Mouse (Mus musculus): ENCODE measurements around the gene Bbs10. TPM values are rescaled to one million over a fixed set of nuclear protein-coding genes. Genes with fewer than 3 reads are reported as not detected.

Gene Bbs10
- polyA plus RNA-seq (2012; rRNA removed): 4.2 and 4.3 TPM in 2 replicates

GRCm38 (mm10) chr10:111298140-111299098 is at the start of gene Bbs10:
Bbs10 (plus strand) TSS chr10:111298679.

Other genes with a start within 250 kb of the Bbs10 start
- 26.4 and 26.7 TPM in 2 replicates for gene Osbpl8, start 133.9 kb upstream of the Bbs10 start, polyA plus RNA-seq (2012; rRNA removed)
- gene Nap1l1, start 174.5 kb downstream of the Bbs10 start, polyA plus RNA-seq (2012; rRNA removed): 221 and 228 TPM in 2 replicates
- gene Phlda1, start 207.6 kb downstream of the Bbs10 start, polyA plus RNA-seq (2012; rRNA removed): 19.3 and 27.6 TPM in 2 replicates

All from central nervous system, embryonic 18 days (tissue).